Mouse (Mus musculus) bone marrow macrophage, adult 2 months (primary cell): ENCODE data around the gene Sec24b.

Source experiments
- CTCF ChIP-seq: IDR thresholded peaks from 2 replicates; pipeline ENCODE4 v1.5.1; 2012; ENCODE audit warnings: low read depth, mild to moderate bottlenecking, low read length, moderate library complexity
- POLR2A ChIP-seq: IDR thresholded peaks from 2 replicates; pipeline ENCODE4 v1.6.1; 2012; ENCODE audit warnings: mild to moderate bottlenecking, low read depth, low read length, borderline replicate concordance

GRCm38 (mm10) chr3:129978716-129979115 lies 82.6 kb downstream of the Sec24b start:
- no peak for TF ChIP-seq POLR2A
- TF ChIP-seq CTCF, result no peak
